ENCODE assay signal across 30 mouse cellular contexts in genomic region chr11:69816520-69816919, GRCm38 (mm10). TPM values are rescaled to one million over a fixed set of nuclear protein-coding genes. Genes with fewer than 3 reads are reported as not detected.
"Had no signal": no experiment of that assay in that cellular context is flagged by ENCODE, and none has a peak within 500 bp of the region (broad histone marks: within the 10 kb centered on the region; RNA-seq: fewer than 3 reads in every experiment).

No protein-coding gene starts in this region.

- H3K4me2 ChIP-seq: heart, embryonic 12.5 days; hindbrain, embryonic 12.5 days; hindbrain, embryonic 14.5 days; limb, embryonic 13.5 days; limb, embryonic 15.5 days; liver, embryonic 12.5 days had no signal

- H3K9me3 ChIP-seq: heart, embryonic 12.5 days; limb, embryonic 15.5 days; liver, embryonic 12.5 days had no signal

- H3K27ac ChIP-seq: gastrocnemius, adult 2 months; heart, embryonic 10.5 days; hindbrain, embryonic 10.5 days; hindbrain, embryonic 12.5 days; hindbrain, embryonic 14.5 days; limb, embryonic 13.5 days; limb, embryonic 15.5 days; liver, embryonic 12.5 days had no signal

- H3K4me3 ChIP-seq: gastrocnemius, adult 2 months; heart, embryonic 10.5 days; heart, embryonic 12.5 days; hindbrain, embryonic 10.5 days; hindbrain, embryonic 12.5 days; limb, embryonic 13.5 days; limb, embryonic 15.5 days; liver, embryonic 12.5 days had no signal

- H3K4me1 ChIP-seq: heart, embryonic 10.5 days; heart, embryonic 12.5 days; hindbrain, embryonic 10.5 days; hindbrain, embryonic 12.5 days; limb, embryonic 13.5 days; limb, embryonic 15.5 days; liver, embryonic 12.5 days had no signal

- ATAC-seq: hindbrain, embryonic 16.5 days; inflammation-experienced regulatory T-cells, adult 6 months; liver, embryonic 12.5 days had no signal

- H3K27me3 ChIP-seq: hindbrain, embryonic 12.5 days; limb, embryonic 13.5 days; limb, embryonic 15.5 days had no signal

- DNase-seq: gastrocnemius, adult 2 months; gastrocnemius, postnatal 10 days; gastrocnemius, postnatal 25 days; heart, adult 18-20 months; heart, postnatal 10 days; heart, postnatal 4 days; kidney, adult 11 months; kidney, adult 2 months; kidney, adult 9 months; kidney, postnatal 14 days; kidney, postnatal 36 days; layer of hippocampus, adult 9-11 months; layer of hippocampus, postnatal 36 days; left cerebral cortex, postnatal 4 days had no signal

- H3K36me3 ChIP-seq: heart, embryonic 10.5 days; heart, embryonic 12.5 days; hindbrain, embryonic 10.5 days; hindbrain, embryonic 12.5 days; limb, embryonic 13.5 days; limb, embryonic 15.5 days; liver, embryonic 12.5 days had no signal

- H3K9ac ChIP-seq: heart, embryonic 12.5 days; hindbrain, embryonic 12.5 days; hindbrain, embryonic 14.5 days; limb, embryonic 13.5 days; limb, embryonic 15.5 days; liver, embryonic 12.5 days had no signal

RNA-seq across cellular contexts. Expression of gene Gm39566, which starts 1.4 kb away (rescaled TPM):
- polyA plus RNA-seq: heart, embryonic 10.5 days; heart, embryonic 12.5 days; heart, embryonic 14.5 days; heart, embryonic 16.5 days; hindbrain, embryonic 10.5 days; hindbrain, embryonic 12.5 days; hindbrain, embryonic 14.5 days; hindbrain, embryonic 16.5 days; inflammation-experienced regulatory T-cells, adult 6 months; kidney, embryonic 16.5 days; large intestine, adult 2 months; limb, embryonic 11.5 days; limb, embryonic 13.5 days; limb, embryonic 15.5 days; liver, adult 2 months; liver, embryonic 12.5 days had no signal

RNA-seq across cellular contexts. Expression of gene Spem2, which starts 1.7 kb away (rescaled TPM):
- polyA plus RNA-seq: heart, embryonic 12.5 days; heart, embryonic 14.5 days; heart, embryonic 16.5 days; hindbrain, embryonic 10.5 days; hindbrain, embryonic 12.5 days; hindbrain, embryonic 14.5 days; hindbrain, embryonic 16.5 days; inflammation-experienced regulatory T-cells, adult 6 months; kidney, embryonic 16.5 days; large intestine, adult 2 months; limb, embryonic 11.5 days; limb, embryonic 13.5 days; limb, embryonic 15.5 days; liver, adult 2 months; liver, embryonic 12.5 days had no signal

RNA-seq across cellular contexts. Expression of gene Spem1, which starts 5.5 kb away (rescaled TPM):
- polyA plus RNA-seq: heart, embryonic 10.5 days; heart, embryonic 12.5 days; heart, embryonic 14.5 days; heart, embryonic 16.5 days; inflammation-experienced regulatory T-cells, adult 6 months; liver, adult 2 months; liver, embryonic 12.5 days had no signal

RNA-seq across cellular contexts. Expression of gene Tmem102, which starts 11.1 kb away (rescaled TPM):
- polyA plus RNA-seq: inflammation-experienced regulatory T-cells, adult 6 months had no signal

RNA-seq across cellular contexts. Expression of gene Fgf11, which starts 14.9 kb away (rescaled TPM):
- polyA plus RNA-seq: inflammation-experienced regulatory T-cells, adult 6 months had no signal
